Mouse (Mus musculus) frontal cortex, postnatal 36 days (tissue): ENCODE results near the gene Triml1.

Experiments
- DNase-seq, 2 experiments: peaks; one replicate each; pipeline ENCODE4 v3.0.0; 2022; ENCODE audit warnings: low spot score in 2 of 2

Gene Triml1

DNA sequence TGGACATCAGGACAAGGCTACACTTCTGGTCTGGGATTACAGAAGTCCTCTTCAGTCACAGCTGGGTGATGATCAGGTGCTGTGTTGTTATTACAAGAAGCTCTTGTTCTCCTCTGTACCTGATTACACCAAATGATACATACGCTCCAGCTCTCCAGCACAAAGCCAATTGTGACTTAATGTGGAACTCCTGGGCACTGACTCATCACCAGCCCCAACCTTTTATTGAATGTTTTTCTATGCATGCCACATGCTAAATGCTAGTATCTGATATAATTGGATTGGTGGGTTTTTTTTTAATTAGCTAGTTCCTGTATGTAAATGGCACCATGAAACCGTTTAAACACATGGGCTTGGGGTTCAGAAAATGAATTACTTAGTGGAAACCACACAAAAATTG, at the start of gene Triml1:
Triml1 (minus strand) TSS at position 101 of the 400 bp plus-strand sequence.
- DNase-seq: no peak

DNA sequence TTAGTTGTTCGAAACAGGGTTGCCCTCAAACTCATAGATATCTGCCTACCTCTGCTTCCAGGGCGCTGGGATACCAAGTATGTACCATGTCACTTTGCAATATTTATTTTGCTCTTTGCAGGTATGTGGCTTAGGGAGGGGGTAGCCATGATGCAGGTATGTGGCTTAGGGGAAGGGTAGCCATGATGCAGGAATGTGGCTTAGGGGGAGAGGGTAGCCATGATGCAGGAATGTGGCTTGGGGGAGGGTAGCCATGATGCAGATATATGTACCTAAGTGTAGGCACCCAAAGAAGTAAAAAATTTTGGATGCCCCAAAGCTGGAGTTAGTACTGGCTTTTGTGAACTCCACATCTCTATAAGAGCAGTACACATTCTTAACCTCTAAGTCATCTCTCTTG, 41.0 kb upstream of the Triml1 start:
- DNase-seq: no peak

DNA sequence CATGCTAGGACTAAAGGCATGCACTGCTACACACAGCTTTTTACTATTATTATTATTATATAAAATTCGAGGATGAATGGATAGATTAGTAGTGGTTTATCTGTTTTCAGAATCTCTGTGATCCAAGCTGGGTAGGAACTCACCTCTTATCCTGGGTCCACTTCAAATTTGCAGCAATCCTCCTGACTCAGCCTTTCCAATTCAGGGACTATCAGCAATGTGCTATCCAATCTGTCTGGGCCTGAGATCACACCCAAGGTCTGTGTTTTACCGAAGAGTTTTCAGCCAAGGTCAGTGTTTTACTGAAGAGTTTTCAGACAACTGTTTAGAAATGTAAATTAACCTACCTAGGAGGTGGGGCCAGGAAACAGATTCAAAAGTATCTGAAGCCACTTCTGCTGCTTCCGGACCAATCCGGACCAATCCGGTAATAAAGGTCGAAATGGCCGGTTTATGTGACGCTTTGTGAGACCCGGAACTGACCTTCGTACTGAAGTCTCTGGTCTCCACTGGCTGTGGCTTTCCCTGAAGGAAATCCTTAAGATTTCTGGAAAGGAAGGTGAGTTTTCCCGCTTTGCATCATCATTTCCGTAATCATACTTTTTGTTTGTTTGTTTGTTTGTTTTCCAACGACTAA, 38.9 kb upstream of the Triml1 start, which contains the start of gene Triml2:
Triml2 (plus strand) TSS at position 488 of the 637 bp plus-strand sequence.
- no peak for DNase-seq

DNA sequence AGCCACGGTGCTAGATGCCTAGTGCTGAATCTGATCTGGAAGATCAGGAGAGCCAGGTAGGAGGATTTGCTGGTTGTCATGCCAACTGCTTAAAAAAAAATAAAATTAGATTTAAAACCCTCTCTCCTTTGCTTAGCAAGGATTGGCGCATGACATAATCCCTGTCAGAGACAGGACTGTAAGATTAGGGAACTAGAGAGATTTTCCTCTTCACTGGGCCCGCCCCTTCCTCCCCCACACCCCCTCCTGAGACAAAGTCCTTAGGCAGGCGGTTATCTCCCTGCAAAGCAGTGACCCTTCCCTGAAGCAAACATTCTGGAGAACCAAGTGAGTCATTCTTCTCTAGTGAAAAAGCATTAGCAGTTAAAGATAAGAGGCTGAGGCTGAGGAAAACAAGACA, 37.9 kb upstream of the Triml1 start:
- DNase-seq: peak; percentile 5 to 8

DNA sequence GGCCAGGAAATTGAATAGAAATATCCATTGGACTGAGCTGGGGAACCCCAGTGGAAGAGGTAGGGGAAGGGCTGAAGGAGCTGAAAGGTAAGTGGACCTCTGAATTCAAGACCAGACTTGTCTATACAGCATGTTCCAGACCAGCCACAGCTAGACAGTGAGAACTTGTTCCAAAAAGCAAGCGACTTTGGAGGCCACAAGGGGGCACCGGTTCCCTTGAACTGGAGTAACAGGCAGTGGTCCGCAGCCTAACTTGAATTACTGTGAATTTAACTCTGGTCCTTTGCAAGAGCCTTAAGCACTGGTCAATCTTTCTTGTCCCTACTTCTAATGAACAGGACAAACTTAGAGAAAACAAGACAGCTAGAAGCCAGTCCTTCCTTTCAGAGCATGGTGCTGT, 37.0 kb upstream of the Triml1 start:
- no peak for DNase-seq

DNA sequence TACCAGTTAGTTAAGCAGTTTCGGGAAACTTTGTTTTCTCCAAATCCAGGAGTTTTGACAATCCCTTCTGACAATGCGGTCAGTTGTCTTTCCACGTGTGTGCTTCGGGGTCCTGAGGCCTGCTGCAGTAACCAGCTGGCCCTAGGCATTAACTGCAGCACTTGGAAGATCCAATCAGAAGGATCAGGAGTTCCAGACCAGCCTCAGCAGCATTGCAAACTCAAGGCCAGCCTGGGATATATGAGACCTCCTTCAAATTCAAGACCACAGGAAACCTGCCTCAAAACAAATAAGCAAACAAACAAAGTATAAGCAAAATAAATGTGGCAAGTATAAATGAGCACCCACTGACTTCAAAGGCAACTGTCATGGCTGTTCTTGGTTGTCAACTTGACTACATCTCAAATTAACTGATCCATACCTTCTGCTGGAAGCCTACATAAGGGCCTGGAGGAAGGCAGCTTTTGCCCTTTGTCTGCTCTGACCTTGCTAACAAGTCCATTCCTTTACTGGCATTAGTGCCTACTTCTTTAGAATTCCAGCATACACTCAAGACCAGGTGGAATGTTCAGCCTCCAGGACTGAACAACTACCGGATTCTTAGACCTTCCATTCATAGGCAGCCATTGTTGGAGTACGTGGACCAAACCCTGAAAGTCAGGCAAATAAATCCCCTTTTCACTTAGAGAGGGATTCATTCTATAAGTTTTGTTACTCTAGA, 35.6 kb upstream of the Triml1 start:
- no peak for DNase-seq

DNA sequence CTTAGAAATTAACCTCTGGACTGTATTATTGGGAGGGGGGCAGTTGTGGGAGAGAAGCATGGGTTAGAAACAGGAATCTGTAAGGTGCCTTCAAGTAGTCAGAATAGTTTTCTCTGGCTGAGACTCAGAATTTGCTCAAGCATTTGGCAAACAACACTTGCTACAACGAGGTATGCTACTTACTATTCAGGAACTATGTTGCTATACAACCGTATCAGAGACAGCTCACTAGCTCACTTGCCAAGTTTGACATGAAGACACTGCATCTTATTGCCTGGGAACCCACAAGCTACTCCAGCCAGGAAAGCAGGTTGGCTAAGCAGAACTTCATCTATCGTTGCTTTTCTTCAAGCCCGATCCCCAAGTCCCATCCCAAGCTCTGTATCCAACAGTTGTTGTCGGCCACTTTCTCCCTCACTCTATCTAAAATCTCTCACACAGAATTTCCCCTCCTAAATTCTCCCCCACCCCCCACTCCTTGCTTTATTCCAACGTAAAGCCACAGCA, 28.0 kb upstream of the Triml1 start:
- no peak for DNase-seq

DNA sequence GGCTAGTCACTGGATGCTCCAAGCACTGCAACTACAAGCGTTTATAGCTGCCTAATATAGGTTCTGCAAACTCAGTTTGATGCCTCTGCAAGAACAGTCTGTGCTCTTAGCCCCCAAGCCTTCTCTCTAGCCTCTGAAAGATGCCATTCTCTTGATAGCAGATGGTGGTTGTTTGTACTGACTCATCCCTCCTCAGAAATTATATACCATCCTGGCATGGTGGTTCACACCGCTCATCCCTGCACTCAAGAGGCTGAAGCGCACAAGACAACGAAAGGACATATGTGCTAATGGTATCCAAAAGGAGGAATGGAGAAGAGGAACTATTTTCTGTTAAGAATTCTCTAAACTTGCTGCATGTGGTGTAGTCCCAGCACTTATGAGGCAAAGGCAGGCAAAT, 26.8 kb upstream of the Triml1 start:
- DNase-seq: peak; percentile 11

DNA sequence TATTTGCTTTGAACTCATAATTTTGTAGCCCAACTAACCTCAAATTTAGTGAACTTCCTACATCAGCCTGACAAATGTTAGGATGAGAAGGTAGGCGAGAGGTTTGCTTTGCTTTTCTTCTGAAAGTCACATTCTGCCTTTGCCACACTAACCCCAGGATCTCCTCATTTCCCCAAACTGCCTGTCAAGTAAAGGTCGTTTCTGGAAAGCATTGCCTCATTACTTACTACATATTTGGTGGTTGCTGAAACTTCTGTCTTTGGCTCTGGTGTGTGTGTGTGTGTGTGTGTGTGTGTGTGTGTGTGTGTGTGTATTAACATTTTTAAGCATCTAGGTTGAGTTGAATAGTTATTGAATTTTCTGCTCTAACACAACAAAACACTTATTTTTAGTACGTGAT, 23.2 kb upstream of the Triml1 start:
- DNase-seq: no peak

DNA sequence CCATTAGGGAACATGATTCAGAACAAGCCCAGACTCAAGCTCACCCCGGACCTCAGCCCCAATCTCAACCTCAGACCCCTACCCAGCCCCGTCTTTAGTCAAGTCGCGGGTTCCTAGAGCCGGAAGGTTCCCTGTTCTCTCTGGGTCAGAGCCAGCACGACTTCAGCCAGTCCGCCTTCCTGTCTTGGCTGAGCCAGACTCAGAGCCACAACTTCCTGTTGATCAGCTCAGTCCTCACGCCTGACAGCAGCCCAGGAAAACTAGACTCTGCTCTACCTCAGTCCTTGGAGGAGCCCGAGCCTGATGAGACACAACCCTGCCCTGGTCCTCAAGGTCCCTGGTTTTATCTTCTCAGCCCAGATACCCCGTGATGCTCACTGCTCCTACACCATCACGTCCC, 22.0 kb upstream of the Triml1 start:
- no peak for DNase-seq

DNA sequence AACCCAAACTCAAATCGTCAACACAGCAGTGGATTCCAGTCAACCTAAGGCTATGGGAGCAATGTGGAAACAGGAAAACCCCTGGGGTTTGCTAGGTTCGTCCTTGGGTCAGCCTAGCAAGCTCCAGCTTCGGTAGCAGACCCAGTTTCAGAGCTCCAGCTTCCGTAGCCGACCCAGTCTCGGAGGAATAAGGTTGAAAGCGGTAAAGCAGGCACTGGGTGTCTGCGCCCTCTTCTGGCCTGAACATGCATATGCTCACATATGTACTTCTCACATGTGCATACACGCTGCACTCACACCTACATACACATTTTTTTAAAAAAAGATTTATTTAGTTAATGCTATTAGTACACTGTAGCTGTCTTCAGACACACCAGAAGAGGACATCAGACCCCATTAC, 8.0 kb upstream of the Triml1 start:
- DNase-seq: no peak

DNA sequence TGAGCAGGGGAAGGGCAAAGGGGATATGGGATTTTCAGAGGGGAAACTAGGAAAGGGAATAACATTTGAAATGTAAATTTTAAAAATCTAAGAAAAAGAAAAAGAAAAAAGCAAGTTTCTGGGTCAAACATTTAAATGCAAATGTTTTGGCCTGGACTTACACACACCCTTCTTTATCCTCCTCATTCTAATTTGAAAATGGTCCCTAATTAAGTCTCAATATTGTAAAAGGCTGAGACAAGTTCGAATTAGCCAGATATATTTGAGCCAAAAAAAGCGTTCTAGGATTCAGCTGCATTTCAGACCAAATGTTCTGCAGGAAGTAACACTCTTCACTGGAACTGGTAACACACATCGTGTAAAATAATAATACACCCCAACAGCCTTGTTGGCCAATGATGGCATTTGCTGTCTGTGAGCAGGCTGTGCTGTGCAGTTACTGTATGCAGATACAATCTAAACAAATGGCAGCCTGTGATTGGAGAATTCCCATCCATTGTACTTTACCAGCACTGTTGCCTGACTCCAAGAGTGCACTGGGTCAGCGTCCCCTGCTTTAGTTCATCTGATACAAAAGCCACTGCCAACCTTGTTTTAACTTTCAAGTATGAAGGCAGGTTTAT, 30.0 kb downstream of the Triml1 start:
- no peak for DNase-seq
